Mouse (Mus musculus): ENCODE data around the gene Apoc1. TPM values are rescaled to one million over a fixed set of nuclear protein-coding genes. Genes with fewer than 3 reads are reported as not detected.
A peak's percentile ranks its signal among the peaks of the same experiment; 100 is the strongest.

The Apoc1 gene
- total and polyA plus RNA-seq, 3 experiments, result 0.35 TPM; not detected in 2

DNA sequence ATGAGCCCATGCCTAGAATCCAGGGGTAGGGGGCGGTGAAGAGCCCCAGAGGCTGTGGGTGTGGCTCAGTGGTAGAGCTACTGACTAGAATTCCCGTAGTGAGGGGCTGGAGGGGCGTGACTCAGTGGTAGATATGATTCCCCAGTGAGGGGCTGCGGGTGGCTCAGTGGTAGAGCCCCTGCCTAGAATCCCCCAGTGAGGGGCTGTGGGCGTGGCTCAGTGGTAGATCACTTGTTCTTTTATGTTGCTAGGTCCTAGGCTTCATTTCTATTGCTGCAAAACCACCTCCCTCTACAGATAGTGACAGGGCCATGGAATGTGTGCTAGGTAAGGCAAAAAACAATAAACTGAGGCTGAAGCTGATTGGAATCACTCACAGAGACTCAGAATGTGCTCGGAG lies 3.4 kb upstream of the Apoc1 start:
- H3K79me2 ChIP-seq (ENCODE audit: control insufficient read depth, insufficient read depth, low read length, poor library complexity), result no peaks in the 10 kb centered on the region

DNA sequence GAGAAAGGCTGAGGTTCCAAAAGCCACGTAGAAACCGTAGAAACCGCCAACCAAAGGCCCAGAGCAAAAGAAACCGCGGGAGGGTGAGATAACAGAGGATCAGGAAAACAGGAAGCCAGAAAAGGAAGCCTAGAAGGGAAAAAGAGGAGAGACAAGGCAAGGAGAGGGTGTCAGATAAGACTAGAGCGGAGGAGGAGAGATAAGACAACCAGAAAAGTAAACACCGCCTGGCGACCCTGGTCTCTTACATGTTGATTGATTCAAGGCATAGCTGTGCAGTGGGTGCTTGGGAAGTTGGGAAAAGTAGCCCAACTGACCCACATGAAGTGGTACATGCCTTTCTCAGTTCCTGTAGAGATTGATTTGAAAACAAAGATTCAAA lies 2.7 kb upstream of the Apoc1 start:
- H3K27ac ChIP-seq (ENCODE audit: control insufficient read depth, low read depth, low read length), result peak overlapping the region; percentile 98
- DNase-seq (ENCODE audit: low read depth, low spot score), result peak; percentile 82
- no peaks in the 10 kb centered on the region for H3K27me3 ChIP-seq (ENCODE audit: control insufficient read depth in 1 of 2, insufficient read depth in 2 of 2, low read length in 2 of 2)
- peak overlapping the region; percentile 65 for H3K9ac ChIP-seq (ENCODE audit: control insufficient read depth, low read depth, low read length, poor library complexity, severe bottlenecking)
- peak overlapping the region in 1 of 2 experiments; percentile 15; a peak in 1 of 4 replicates for H3K4me3 ChIP-seq (ENCODE audit: control insufficient read depth in 1 of 2, insufficient read depth in 1 of 2, low read depth in 2 of 2, low read length in 2 of 2)
- H3K36me3 ChIP-seq (ENCODE audit: control insufficient read depth in 1 of 2, insufficient read depth in 2 of 2, low read length in 2 of 2), result peaks cover 0 to 40% of the 10 kb centered on the region in 2 experiments; a peak in 2 of 4 replicates
- no peaks in the 10 kb centered on the region for H3K9me3 ChIP-seq (replicated peaks; ENCODE audit: insufficient read depth, low read length)
- peaks cover 14 to 42% of the 10 kb centered on the region in 2 experiments for H3K4me1 ChIP-seq (ENCODE audit: control insufficient read depth in 1 of 2, insufficient read depth in 2 of 2, low read length in 2 of 2)
- no peaks in the 10 kb centered on the region for H3K79me2 ChIP-seq (ENCODE audit: control insufficient read depth, insufficient read depth, low read length, poor library complexity)
- TF ChIP-seq ETS1 (IDR thresholded peaks at IDR 0.05; ENCODE audit: low read depth, low read length), result peak; percentile 89
- peak; percentile 48; the same call in 1 of the 2 replicates for TF ChIP-seq ELF1 (IDR thresholded peaks at IDR 0.05; ENCODE audit: low read depth, low read length)
- no peak for TF ChIP-seq USF1 (IDR thresholded peaks at IDR 0.05; ENCODE audit: low read depth, low read length)
- TF ChIP-seq MYC (IDR thresholded peaks at IDR 0.05; ENCODE audit: low read depth, low read length), result no peak; the same call in 1 of the 2 replicates
- TF ChIP-seq POLR2A (IDR thresholded peaks at IDR 0.05; ENCODE audit: control insufficient read depth in 1 of 2, insufficient read depth in 1 of 2, low read depth in 1 of 2, low read length in 2 of 2, poor library complexity in 1 of 2), result no peak; a peak in 1 of 4 replicates
- no peak for TF ChIP-seq TBP (IDR thresholded peaks at IDR 0.05; ENCODE audit: low read depth, low read length)
- TF ChIP-seq MAZ (IDR thresholded peaks at IDR 0.05; ENCODE audit: low read depth, low read length), result peak; percentile 79
- peak; percentile 66 for TF ChIP-seq HCFC1 (IDR thresholded peaks at IDR 0.05; ENCODE audit: low read depth, low read length)
- TF ChIP-seq MXI1 (IDR thresholded peaks at IDR 0.05; ENCODE audit: low read depth, low read length), result peak; percentile 75
- no peak for TF ChIP-seq RAD21 (IDR thresholded peaks at IDR 0.05; ENCODE audit: low read depth, low read length)
- peak; percentile 77 for TF ChIP-seq TAL1 (IDR thresholded peaks at IDR 0.05; ENCODE audit: low read length)
- TF ChIP-seq GATA1 (IDR thresholded peaks at IDR 0.05; ENCODE audit: low read depth, low read length), result peak; percentile 99
- no peak for TF ChIP-seq CHD1 (IDR thresholded peaks at IDR 0.05; ENCODE audit: low read depth, low read length)
- TF ChIP-seq MEF2A (IDR thresholded peaks at IDR 0.05; ENCODE audit: extremely low read depth, insufficient replicate concordance, low read depth, low read length, poor library complexity, severe bottlenecking), result peak; percentile 66; the same call in 1 of the 2 replicates
- no peak for TF ChIP-seq KAT2A (conservative IDR thresholded peaks at IDR 0.05; ENCODE audit: low read depth, low read length)
- TF ChIP-seq MAX (IDR thresholded peaks at IDR 0.05; ENCODE audit: low read length), result no peak
- TF ChIP-seq MAFK (IDR thresholded peaks at IDR 0.05; ENCODE audit: borderline replicate concordance, low read depth, low read length), result peak; percentile 81; the same call in 1 of the 2 replicates
- TF ChIP-seq POLR2AphosphoS5 (IDR thresholded peaks at IDR 0.05; ENCODE audit: borderline replicate concordance, low read depth, low read length), result no peak
- no peak for TF ChIP-seq NRF1 (IDR thresholded peaks at IDR 0.05; ENCODE audit: insufficient read depth, low read depth, low read length, poor library complexity, severe bottlenecking)
- TF ChIP-seq BHLHE40 (IDR thresholded peaks at IDR 0.05; ENCODE audit: borderline replicate concordance, low read depth, low read length), result peak; percentile 56; the same call in 1 of the 2 replicates
- TF ChIP-seq ZC3H11A (IDR thresholded peaks at IDR 0.05; ENCODE audit: low read depth, low read length), result no peak
- TF ChIP-seq MYB (IDR thresholded peaks at IDR 0.05; ENCODE audit: low read depth, low read length), result peak; percentile 95
- 0 out of 2 replicates have a peak, but pooled peaks have one; percentile 44 for TF ChIP-seq NELFE (IDR thresholded peaks at IDR 0.05; ENCODE audit: low read depth, low read length)
- TF ChIP-seq TCF12 (IDR thresholded peaks at IDR 0.05; ENCODE audit: low read depth, low read length), result peak; percentile 97
- TF ChIP-seq POLR2AphosphoS2 (IDR thresholded peaks at IDR 0.05; ENCODE audit: low read length), result peak; percentile 59
- 0 out of 2 replicates have a peak, but pooled peaks have one; percentile 26 for TF ChIP-seq ZNF384 (IDR thresholded peaks at IDR 0.05; ENCODE audit: low read depth, low read length)
- TF ChIP-seq CTCF (IDR thresholded peaks at IDR 0.05 in 2 of 3, conservative IDR thresholded peaks at IDR 0.05 in 1 of 3; ENCODE audit: control insufficient read depth in 1 of 3, insufficient read depth in 1 of 3, low read depth in 2 of 3, low read length in 3 of 3, poor library complexity in 1 of 3, severe bottlenecking in 1 of 3), result no peak
- peak; percentile 94 for TF ChIP-seq SIN3A (IDR thresholded peaks at IDR 0.05; ENCODE audit: low read length)
- TF ChIP-seq CHD2 (IDR thresholded peaks at IDR 0.05; ENCODE audit: low read length), result no peak
- TF ChIP-seq ZMIZ1 (IDR thresholded peaks at IDR 0.05; ENCODE audit: low read depth, low read length), result peak; percentile 68; the same call in 1 of the 2 replicates

More for the DNA sequence above, 3.4 kb upstream of the Apoc1 start:
- Histone ChIP-seq H3K36me3 (ENCODE audit: control insufficient read depth in 1 of 2, insufficient read depth in 2 of 2, low read length in 2 of 2) (peaks cover 0 to 44% of the 10 kb centered on the region in 2 experiments; a peak in 2 of 4 replicates), H3K27ac (ENCODE audit: control insufficient read depth, low read depth, low read length) (peak overlapping the region; percentile 98), H3K9ac (ENCODE audit: control insufficient read depth, low read depth, low read length, poor library complexity, severe bottlenecking) (no peak overlapping the region), H3K27me3 (ENCODE audit: control insufficient read depth in 1 of 2, insufficient read depth in 2 of 2, low read length in 2 of 2) (no peaks in the 10 kb centered on the region), H3K9me3 (replicated peaks; ENCODE audit: insufficient read depth, low read length) (no peaks in the 10 kb centered on the region), H3K4me1 (ENCODE audit: control insufficient read depth in 1 of 2, insufficient read depth in 2 of 2, low read length in 2 of 2) (peaks cover 14 to 49% of the 10 kb centered on the region in 2 experiments), H3K4me3 (ENCODE audit: control insufficient read depth in 1 of 2, insufficient read depth in 1 of 2, low read depth in 2 of 2, low read length in 2 of 2) (no peak overlapping the region)
- TF ChIP-seq ZMIZ1 (IDR thresholded peaks at IDR 0.05; ENCODE audit: low read depth, low read length) (0 out of 2 replicates have a peak, but pooled peaks have one; percentile 23), CTCF (IDR thresholded peaks at IDR 0.05 in 2 of 3, conservative IDR thresholded peaks at IDR 0.05 in 1 of 3; ENCODE audit: control insufficient read depth in 1 of 3, insufficient read depth in 1 of 3, low read depth in 2 of 3, low read length in 3 of 3, poor library complexity in 1 of 3, severe bottlenecking in 1 of 3) (peak in 2 of 3 experiments; percentile 5 to 13; a peak in 2 of 6 replicates), MYC (IDR thresholded peaks at IDR 0.05; ENCODE audit: low read depth, low read length) (0 out of 2 replicates have a peak, but pooled peaks have one; percentile 32), BHLHE40 (IDR thresholded peaks at IDR 0.05; ENCODE audit: borderline replicate concordance, low read depth, low read length) (no peak)
- no peak for DNase-seq (ENCODE audit: low read depth, low spot score)
